Mouse (Mus musculus) brain, embryonic 18.5 days (tissue): Measurements from ENCODE around the gene Ncf4.
"Not testable (repeated sequence)": the region's sequence is repeated elsewhere in the genome, so short reads cannot be mapped to it uniquely, and the experiment has no call there.

Experiments used
- DNase-seq: peaks from one replicate; pipeline ENCODE4 v3.0.0-alpha.2; 2012; ENCODE audit warnings: low read depth, low spot score

Ncf4 gene

DNA sequence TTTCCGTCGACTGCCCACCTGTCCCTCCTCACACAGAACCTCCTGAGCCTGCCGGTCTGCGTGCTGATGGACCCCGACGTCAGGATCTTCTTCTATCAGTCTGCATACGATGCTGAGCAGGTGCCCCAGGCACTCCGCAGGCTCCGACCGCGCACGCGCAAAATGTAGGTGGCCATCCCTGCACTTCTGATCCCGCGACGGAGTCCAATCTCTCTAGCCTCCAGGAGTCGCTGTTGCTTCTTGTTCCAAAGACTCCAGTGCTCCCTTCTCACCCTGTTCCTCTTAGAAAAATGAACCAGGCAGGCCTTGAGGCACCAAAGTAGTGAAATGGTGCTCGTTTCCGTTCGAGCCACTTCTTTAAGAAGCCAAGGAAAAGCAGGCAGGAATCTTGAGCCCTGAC, 10.2 kb downstream of the Ncf4 start:
- DNase-seq: no peak

GRCm38 (mm10) chr15:78256602-78257259, 12.1 kb downstream of the Ncf4 start:
- not testable (repeated sequence) for DNase-seq

GRCm38 (mm10) chr15:78257326-78258050, 12.9 kb downstream of the Ncf4 start:
- DNase-seq: no peak

DNA sequence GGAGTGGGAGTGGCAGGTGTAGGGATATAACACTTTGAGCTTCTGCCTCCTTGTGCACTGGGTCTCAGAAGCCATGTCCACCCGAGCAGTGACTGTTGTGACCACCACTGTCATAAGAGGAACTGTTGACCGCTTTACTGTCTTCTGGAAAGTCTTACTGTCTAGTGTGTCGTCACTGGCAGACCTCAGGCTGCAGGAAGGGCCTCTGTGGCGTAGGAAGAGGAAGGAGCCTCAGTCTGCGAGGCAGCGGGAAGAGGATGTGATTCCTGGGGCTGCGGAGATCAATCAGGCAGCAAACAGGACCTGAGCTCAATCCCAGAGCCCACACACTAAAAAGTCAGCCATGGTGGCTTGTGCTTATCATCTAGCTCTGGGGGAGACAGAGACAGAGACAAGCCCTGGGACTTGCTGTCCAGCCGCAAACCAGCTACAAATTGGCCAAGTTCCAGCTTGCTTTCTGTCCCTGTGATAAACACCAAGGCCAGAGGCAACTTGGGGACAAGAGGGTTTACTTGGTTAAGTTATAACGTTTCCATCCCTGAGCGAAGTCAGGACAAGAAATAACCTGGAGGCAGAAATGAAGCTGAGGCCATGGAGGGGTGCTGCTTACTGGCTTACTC, 13.8 kb downstream of the Ncf4 start:
- no peak for DNase-seq

DNA sequence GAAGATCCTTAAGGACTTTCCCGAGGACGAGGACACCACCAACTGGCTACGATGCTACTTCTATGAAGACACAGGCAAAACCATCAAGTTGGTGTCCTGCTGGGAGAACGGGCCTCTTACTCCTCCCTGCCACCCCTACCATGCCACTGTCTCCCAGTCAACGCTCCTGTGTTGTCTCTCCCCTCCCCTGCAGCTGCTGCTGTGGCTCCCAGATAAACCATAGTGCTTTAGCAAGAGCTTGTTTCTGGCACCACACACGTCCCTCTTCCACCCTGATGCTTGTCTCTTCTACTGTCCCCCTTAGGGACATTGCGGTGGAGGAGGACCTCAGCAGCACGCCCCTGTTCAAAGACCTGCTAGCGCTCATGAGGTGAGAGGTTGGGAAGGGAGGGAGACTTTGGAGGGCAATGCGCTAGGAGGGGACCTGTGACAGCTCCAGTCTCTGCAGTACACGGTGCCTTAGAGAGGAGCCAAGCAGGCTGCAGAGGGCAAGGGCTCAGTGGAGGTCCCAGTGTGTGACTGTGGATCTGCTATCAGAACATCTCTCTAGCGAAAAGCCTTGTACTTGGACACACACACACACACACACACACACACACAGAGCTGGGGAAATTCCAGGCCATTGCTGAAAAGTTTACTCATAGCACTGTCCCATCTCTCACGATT, 16.2 kb downstream of the Ncf4 start:
- no peak for DNase-seq

GRCm38 (mm10) chr15:78263286-78263685, 18.7 kb downstream of the Ncf4 start:
- DNase-seq: no peak

DNA sequence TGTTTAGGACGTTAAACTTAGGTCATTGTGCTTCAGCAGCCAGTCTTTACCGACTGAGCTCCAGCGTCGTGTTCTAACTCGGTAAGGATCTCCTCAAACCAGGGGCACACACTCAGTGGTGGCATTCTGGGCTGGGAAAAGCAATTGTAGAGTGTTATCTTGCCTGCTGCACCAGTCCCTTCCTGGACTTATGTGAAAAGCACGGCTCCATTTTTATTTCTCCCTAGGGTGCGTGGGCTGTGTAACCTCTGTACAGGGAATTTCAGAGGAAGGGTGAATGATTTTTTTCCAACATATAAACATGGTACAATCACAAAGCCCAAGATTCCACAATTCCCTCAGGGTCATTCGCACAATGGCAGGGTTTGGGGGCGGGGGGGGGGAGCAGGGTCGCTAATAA, 22.8 kb downstream of the Ncf4 start:
- no peak for DNase-seq

GRCm38 (mm10) chr15:78267865-78268264, 23.3 kb downstream of the Ncf4 start:
- no peak for DNase-seq

GRCm38 (mm10) chr15:78271208-78271607, 26.6 kb downstream of the Ncf4 start:
- no peak for DNase-seq

DNA sequence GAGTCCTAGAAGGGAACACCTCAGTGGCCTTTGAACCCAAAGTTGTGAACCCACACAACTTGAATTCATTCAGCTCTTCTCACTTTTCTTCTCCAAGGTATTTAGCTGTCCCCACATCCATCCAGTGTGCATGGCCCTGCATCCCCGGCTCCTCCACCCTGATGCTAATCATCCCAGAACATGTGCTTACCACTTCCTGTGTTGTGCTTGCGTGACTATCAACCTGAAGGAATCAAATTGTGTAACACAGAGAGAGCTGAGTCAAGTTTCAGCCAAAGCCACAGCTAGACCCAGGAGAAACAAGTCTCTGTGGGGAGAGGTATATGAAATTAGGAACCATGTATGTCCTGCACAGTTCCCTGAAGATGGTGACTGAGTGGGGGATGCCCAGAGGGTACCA, 33.7 kb downstream of the Ncf4 start:
- no peak for DNase-seq

- no peak for DNase-seq
Measured at GRCm38 (mm10) chr15:78287941-78288340, 43.3 kb downstream of the Ncf4 start.

DNA sequence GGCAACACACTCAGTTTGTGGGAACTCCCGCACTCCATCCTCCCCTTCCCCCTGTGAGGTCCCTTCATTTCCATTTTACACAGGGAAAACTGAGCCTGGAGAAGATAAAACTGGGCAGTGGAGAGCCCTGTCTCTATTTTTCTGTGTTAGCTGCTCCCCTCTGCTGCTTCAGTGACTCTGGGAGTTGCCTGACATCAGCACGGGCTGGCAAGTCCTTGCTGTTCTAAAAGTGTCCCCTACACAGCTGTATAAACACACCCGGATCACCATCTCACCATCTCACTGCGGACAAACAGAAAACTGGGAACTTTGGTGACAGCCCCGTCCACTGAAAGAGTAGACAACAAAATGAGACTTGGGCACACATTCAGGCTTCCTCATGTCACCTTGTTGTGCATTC, 45.2 kb downstream of the Ncf4 start:
- DNase-seq: not testable (repeated sequence)

DNA sequence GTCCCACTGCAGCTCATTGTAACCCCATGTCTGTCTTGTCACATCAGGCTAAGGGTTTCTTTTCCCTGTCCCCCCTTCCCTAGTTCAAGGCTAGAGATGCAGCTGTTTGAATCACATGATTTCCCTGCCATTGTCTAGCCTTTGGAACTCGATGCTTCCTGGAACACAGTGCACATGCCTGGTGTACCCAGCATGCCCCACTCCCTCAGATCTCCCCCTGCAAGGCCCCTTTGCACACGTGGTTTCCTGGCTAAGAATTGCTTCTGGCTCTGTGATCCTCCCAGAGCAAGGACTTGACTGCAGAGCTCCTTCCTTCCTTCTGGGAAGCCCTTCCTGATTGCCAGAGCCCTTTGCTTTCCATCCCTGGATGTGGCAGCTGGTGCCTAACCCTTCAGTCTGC, 48.6 kb downstream of the Ncf4 start:
- not testable (repeated sequence) for DNase-seq

- no peak for DNase-seq
Measured at GRCm38 (mm10) chr15:78293716-78294115, 49.1 kb downstream of the Ncf4 start.

DNA sequence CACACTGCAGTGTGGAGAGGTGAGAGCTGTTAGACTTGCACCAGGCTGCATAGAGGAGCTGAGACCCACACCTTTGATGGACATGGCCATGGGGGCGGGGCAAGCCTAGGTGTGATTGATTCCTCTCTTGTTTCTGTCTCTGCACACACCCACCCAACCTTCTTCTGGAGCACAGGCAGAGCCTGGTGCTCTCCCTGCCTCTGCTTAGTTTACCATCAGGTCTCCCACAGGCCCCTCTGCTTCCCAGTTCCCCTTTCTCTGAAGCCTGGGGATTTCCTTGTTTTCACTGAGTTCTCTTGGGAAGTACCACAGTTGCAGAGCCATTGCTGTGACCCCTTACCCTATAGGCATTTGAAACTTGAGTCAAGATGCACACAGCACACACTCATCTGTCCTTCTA, 54.0 kb downstream of the Ncf4 start:
- no peak for DNase-seq

DNA sequence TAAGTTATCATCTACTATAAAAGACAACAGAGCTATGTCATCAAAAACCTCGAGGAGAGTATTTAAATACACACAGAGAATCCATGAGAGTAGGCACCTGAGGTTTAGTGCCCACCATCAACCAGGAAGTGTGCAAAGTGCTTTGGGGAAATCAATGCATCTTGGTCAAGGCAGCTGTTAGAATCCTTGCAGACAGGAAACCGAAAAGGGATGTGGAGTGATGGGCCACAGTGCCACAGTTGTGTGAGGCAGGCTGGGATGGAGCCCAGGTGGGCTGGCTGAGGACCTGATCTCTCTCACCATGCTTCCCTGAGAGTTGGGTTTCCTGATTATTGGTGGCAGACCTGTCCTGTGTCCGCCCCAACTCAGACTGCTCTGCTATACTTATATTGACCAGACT, 55.0 kb downstream of the Ncf4 start:
- no peak for DNase-seq

DNA sequence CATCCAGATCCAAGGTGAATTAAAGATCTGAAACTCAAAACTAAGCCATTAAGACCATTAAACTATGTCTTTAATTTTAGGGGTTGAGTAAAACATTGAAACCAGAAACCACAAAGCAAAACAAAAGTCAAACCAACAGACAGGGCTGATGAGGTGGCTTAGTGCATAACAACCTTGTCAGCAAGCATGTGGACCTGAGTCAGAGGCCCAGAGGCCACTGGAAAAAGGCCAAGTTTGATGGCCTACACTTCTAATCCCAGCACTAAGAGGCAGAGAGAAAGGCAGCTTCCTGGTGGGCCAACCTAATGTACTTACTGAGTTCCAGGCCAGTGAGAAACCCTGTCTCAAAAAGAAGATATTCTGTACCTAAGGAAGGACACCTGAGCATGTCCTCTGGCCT, 56.2 kb downstream of the Ncf4 start:
- no peak for DNase-seq

GRCm38 (mm10) chr15:78302718-78303117, 58.1 kb downstream of the Ncf4 start:
- DNase-seq: no peak

GRCm38 (mm10) chr15:78303665-78304233, 59.1 kb downstream of the Ncf4 start:
- DNase-seq: no peak

GRCm38 (mm10) chr15:78305341-78305933, 60.8 kb downstream of the Ncf4 start, which contains the start of gene Csf2rb2:
Gene Csf2rb2, minus strand, starts transcription at chr15:78305721.
- DNase-seq: no peak

DNA sequence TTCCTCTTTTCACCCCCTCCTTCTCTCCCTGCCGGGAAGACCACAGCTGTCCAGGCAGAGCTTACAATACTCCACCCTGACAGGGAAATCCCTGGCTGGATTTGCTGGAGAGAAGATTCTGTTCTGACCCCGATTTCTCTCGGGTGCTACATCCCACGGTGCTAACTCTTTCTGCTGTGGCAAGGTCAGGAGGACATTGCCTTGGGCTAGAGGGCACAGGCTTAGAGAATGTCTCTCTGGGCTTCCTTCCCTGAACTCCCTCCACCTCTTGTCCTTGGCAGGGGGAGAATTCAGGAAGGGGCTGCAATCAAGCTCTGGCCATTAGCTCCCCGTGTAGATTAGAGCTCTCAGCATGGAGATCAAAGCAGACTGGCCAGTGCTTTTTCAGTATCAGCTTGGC, 65.3 kb downstream of the Ncf4 start:
- no peak for DNase-seq

- DNase-seq: no peak
Measured at GRCm38 (mm10) chr15:78310971-78311370, 66.4 kb downstream of the Ncf4 start.
